Mouse (Mus musculus) limb, embryonic 15.5 days (tissue): ENCODE results near the gene Pias4. TPM values are rescaled to one million over a fixed set of nuclear protein-coding genes. Genes with fewer than 3 reads are reported as not detected.
"Not testable (repeated sequence)": the region's sequence is repeated elsewhere in the genome, so short reads cannot be mapped to it uniquely, and the experiment has no call there.

Experiments used
- ATAC-seq: fragments of 200-750 bp; cut with Nextera tagmentation; 2 replicates; pipeline ENCODE4 v1.8.0; 2017; ENCODE audit warnings: low read depth, moderate TSS enrichment; ENCODE audit not compliant: insufficient number of reproducible peaks, low FRiP score, low TSS enrichment
- H3K27ac ChIP-seq: fragments of 300-500 bp; sonication (generic); 2 replicates; pipeline ENCODE4 v1.5.1; 2015; ENCODE audit warnings: moderate library complexity, mild to moderate bottlenecking, inconsistent platforms
- H3K27me3 ChIP-seq: fragments of 300-500 bp; sonication (generic); 2 replicates; pipeline ENCODE4 v1.6.1; 2015; ENCODE audit warnings: inconsistent platforms
- H3K36me3 ChIP-seq: fragments of 300-500 bp; sonication (generic); 2 replicates; pipeline ENCODE4 v1.6.1; 2015; ENCODE audit warnings: inconsistent platforms
- H3K4me1 ChIP-seq: fragments of 300-500 bp; sonication (generic); 2 replicates; pipeline ENCODE4 v1.6.1; 2015; ENCODE audit warnings: inconsistent platforms
- H3K4me2 ChIP-seq: fragments of 300-500 bp; sonication (generic); 2 replicates; pipeline ENCODE4 v1.6.1; 2015; ENCODE audit warnings: mild to moderate bottlenecking, inconsistent platforms
- H3K4me3 ChIP-seq: fragments of 300-500 bp; sonication (generic); 2 replicates; pipeline ENCODE4 v1.5.1; 2015; ENCODE audit warnings: mild to moderate bottlenecking, inconsistent platforms
- H3K9ac ChIP-seq: fragments of 300-500 bp; sonication (generic); 2 replicates; pipeline ENCODE4 v1.6.1; 2015; ENCODE audit warnings: inconsistent platforms
- H3K9me3 ChIP-seq: fragments of 300-500 bp; sonication (generic); 2 replicates; pipeline ENCODE4 v1.6.1; 2016; ENCODE audit warnings: inconsistent platforms
- WGBS: fragments of 180-500 bp; shearing (Covaris S2); methylation state at CpG from one replicate; pipeline ENCODE4 v1.1.7; 2015; 5-methylcytosine and 5-hydroxymethylcytosine counted together
- polyA plus RNA-seq: library from polyadenylated mRNA; unstranded; fragments of >200 nt; fragmentation: Nextera tagmentation; extraction: Ambion mirVana; gene quantifications from 2 replicates; pipeline ENCODE4 v1.2.1, GENCODE M21; 2015

Pias4 gene
- polyA plus RNA-seq, 1 experiment from 2014 or later = 48.0 TPM

- Histone ChIP-seq H3K9me3 (no peaks in the 10 kb centered on the region), H3K9ac (no peak overlapping the region), H3K27ac (no peak overlapping the region), H3K4me1 (peaks cover 37% of the 10 kb centered on the region), H3K4me3 (no peak overlapping the region), H3K4me2 (no peak overlapping the region), H3K36me3 (peaks cover 54% of the 10 kb centered on the region), H3K27me3 (peaks cover 17% of the 10 kb centered on the region)
- no peak for ATAC-seq
- 77% methylated on average over 26 of the region's 26 CpGs for WGBS
These were observed 22.1 kb upstream of the Pias4 start for GRCm38 (mm10) chr10:81189821-81190220.

- Histone ChIP-seq H3K27me3 (no peaks in the 10 kb centered on the region), H3K4me3 (no peak overlapping the region), H3K9me3 (no peaks in the 10 kb centered on the region), H3K9ac (no peak overlapping the region), H3K36me3 (peaks cover 67% of the 10 kb centered on the region), H3K4me2 (no peak overlapping the region), H3K27ac (no peak overlapping the region), H3K4me1 (peaks cover 38% of the 10 kb centered on the region)
- ATAC-seq = no peak
- 93% methylated on average over 9 of the region's 9 CpGs for WGBS
These were observed 19.4 kb upstream of the Pias4 start for GRCm38 (mm10) chr10:81187161-81187560.

GRCm38 (mm10) chr10:81184765-81185164 is 17.0 kb upstream of the Pias4 start:
- Histone ChIP-seq H3K27me3 (no peaks in the 10 kb centered on the region), H3K27ac (peak overlapping the region; percentile 62; the same call in 1 of the 2 replicates), H3K36me3 (peaks cover 73% of the 10 kb centered on the region), H3K9ac (no peak overlapping the region), H3K4me3 (no peak overlapping the region), H3K9me3 (no peaks in the 10 kb centered on the region), H3K4me1 (peaks cover 44% of the 10 kb centered on the region), H3K4me2 (no peak overlapping the region)
- WGBS = 46% methylated on average over 4 of the region's 4 CpGs
- ATAC-seq = no peak

GRCm38 (mm10) chr10:81183805-81184204 is 16.1 kb upstream of the Pias4 start, which contains the start of gene 4930442H23Rik:
Gene 4930442H23Rik, minus strand, starts transcription at chr10:81183849.
- Histone ChIP-seq H3K9ac (peak within 1 kb of the TSS; percentile 57), H3K9me3 (no peaks in the 10 kb centered on the region), H3K27ac (peak within 1 kb of the TSS; percentile 89), H3K4me1 (peaks cover 52% of the 10 kb centered on the region), H3K4me3 (peak within 1 kb of the TSS; percentile 73), H3K36me3 (peaks cover 79% of the 10 kb centered on the region), H3K4me2 (peak within 1 kb of the TSS; percentile 54), H3K27me3 (no peaks in the 10 kb centered on the region)
- no peak for ATAC-seq
- WGBS = 82% methylated on average over 5 of the region's 5 CpGs

GRCm38 (mm10) chr10:81182336-81183333 is 14.9 kb upstream of the Pias4 start, which contains the start of gene Dapk3:
Gene Dapk3, plus strand, starts transcription at chr10:81183005.
- H3K27ac ChIP-seq = peak within 1 kb of the TSS; percentile 89
- WGBS = 4% methylated on average over 53 of the region's 53 CpGs
- peak within 1 kb of the TSS; percentile 57 for H3K9ac ChIP-seq
- peak within 1 kb of the TSS; percentile 54 for H3K4me2 ChIP-seq
- no peaks in the 10 kb centered on the region for H3K27me3 ChIP-seq
- peaks cover 81% of the 10 kb centered on the region for H3K36me3 ChIP-seq
- H3K4me3 ChIP-seq = peak within 1 kb of the TSS; percentile 73
- H3K9me3 ChIP-seq = no peaks in the 10 kb centered on the region
- H3K4me1 ChIP-seq = peaks cover 64% of the 10 kb centered on the region
- peak; percentile 92 for ATAC-seq

- H3K4me3 ChIP-seq, H3K9ac ChIP-seq, ATAC-seq, H3K4me2 ChIP-seq, H3K9me3 ChIP-seq, H3K27me3 ChIP-seq: not testable (repeated sequence)
- WGBS = 76% methylated on average over 12 of the region's 12 CpGs
- Histone ChIP-seq H3K4me1 (peaks cover 67% of the 10 kb centered on the region), H3K36me3 (peaks cover 74% of the 10 kb centered on the region), H3K27ac (peak overlapping the region; percentile 54)
These were observed 14.1 kb upstream of the Pias4 start for GRCm38 (mm10) chr10:81181860-81182259.

GRCm38 (mm10) chr10:81180946-81181345 is 13.2 kb upstream of the Pias4 start:
- H3K27ac ChIP-seq = peak overlapping the region; percentile 54; the same call in 1 of the 2 replicates

GRCm38 (mm10) chr10:81179451-81180342 is 12.0 kb upstream of the Pias4 start:
- Histone ChIP-seq H3K36me3 (peaks cover 57% of the 10 kb centered on the region), H3K27ac (peak overlapping the region; percentile 55; the same call in 1 of the 2 replicates), H3K9ac (no peak overlapping the region), H3K4me3 (no peak overlapping the region), H3K9me3 (no peaks in the 10 kb centered on the region), H3K27me3 (no peaks in the 10 kb centered on the region), H3K4me2 (no peak overlapping the region), H3K4me1 (peaks cover 75% of the 10 kb centered on the region)
- 92% methylated on average over 32 of the region's 32 CpGs for WGBS
- ATAC-seq = no peak

More at GRCm38 (mm10) chr10:81180946-81181345, 13.2 kb upstream of the Pias4 start:
- no peak overlapping the region for H3K9ac ChIP-seq
- 91% methylated on average over 13 of the region's 13 CpGs for WGBS
- no peaks in the 10 kb centered on the region for H3K9me3 ChIP-seq
- peaks cover 68% of the 10 kb centered on the region for H3K4me1 ChIP-seq
- H3K27me3 ChIP-seq = no peaks in the 10 kb centered on the region
- peaks cover 68% of the 10 kb centered on the region for H3K36me3 ChIP-seq
- H3K4me3 ChIP-seq = no peak overlapping the region; the same call in 1 of the 2 replicates
- no peak overlapping the region for H3K4me2 ChIP-seq
- ATAC-seq = no peak

GRCm38 (mm10) chr10:81178927-81179326 is 11.2 kb upstream of the Pias4 start:
- Histone ChIP-seq H3K9me3 (no peaks in the 10 kb centered on the region), H3K27me3 (no peaks in the 10 kb centered on the region), H3K4me1 (peaks cover 76% of the 10 kb centered on the region), H3K36me3 (peaks cover 51% of the 10 kb centered on the region), H3K27ac (0 out of 2 replicates have a peak overlapping the region, but pooled peaks have one; percentile 23), H3K4me2 (no peak overlapping the region), H3K4me3 (no peak overlapping the region), H3K9ac (no peak overlapping the region)
- WGBS = 92% methylated on average over 11 of the region's 11 CpGs
- ATAC-seq = no peak

GRCm38 (mm10) chr10:81177958-81178712 is 10.4 kb upstream of the Pias4 start:
- Histone ChIP-seq H3K27me3 (no peaks in the 10 kb centered on the region), H3K4me2 (peak overlapping the region; percentile 69), H3K9ac (peak overlapping the region; percentile 71; the same call in 1 of the 2 replicates), H3K27ac (peak overlapping the region; percentile 91; the same call in 1 of the 2 replicates), H3K4me3 (peak overlapping the region; percentile 70), H3K9me3 (no peaks in the 10 kb centered on the region), H3K36me3 (peaks cover 49% of the 10 kb centered on the region), H3K4me1 (peaks cover 78% of the 10 kb centered on the region)
- WGBS = 65% methylated on average over 14 of the region's 14 CpGs
- no peak for ATAC-seq

GRCm38 (mm10) chr10:81177491-81177925 is 9.8 kb upstream of the Pias4 start:
- 14% methylated on average over 16 of the region's 16 CpGs for WGBS
- Histone ChIP-seq H3K9me3 (no peaks in the 10 kb centered on the region), H3K27me3 (no peaks in the 10 kb centered on the region), H3K27ac (peak overlapping the region; percentile 91), H3K36me3 (peaks cover 48% of the 10 kb centered on the region), H3K4me1 (peaks cover 80% of the 10 kb centered on the region), H3K4me3 (peak overlapping the region; percentile 70), H3K9ac (peak overlapping the region; percentile 71), H3K4me2 (peak overlapping the region; percentile 69)
- no peak for ATAC-seq
